Mouse (Mus musculus): ENCODE data around the gene Pxdn.
A peak's percentile ranks its signal among the peaks of the same experiment; 100 is the strongest.

Pxdn gene

DNA sequence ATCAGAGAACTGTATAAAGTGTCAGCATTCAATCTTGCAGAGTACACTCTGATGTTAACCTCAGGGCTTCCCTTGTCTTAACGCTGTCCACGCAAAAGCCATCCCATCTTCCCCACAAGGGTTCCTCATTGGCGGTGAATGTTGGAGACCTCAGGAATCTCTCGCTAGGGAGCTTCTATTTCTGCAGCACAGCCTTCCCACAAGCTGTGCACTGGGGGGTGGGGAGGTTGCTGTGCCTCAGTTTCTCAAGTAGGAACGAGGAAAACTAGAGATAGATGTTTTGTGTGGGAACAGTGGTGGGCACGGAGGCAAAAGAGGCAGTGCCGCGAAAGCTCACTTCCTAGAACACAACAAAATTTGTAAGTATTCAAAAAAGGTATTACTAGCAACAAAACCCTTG lies at the start of gene Pxdn:
Gene Pxdn (plus strand): TSS at position 301 of the 400 bp plus-strand sequence.
- no peak for DNase-seq (ENCODE audit: low spot score in 2 of 2)

DNA sequence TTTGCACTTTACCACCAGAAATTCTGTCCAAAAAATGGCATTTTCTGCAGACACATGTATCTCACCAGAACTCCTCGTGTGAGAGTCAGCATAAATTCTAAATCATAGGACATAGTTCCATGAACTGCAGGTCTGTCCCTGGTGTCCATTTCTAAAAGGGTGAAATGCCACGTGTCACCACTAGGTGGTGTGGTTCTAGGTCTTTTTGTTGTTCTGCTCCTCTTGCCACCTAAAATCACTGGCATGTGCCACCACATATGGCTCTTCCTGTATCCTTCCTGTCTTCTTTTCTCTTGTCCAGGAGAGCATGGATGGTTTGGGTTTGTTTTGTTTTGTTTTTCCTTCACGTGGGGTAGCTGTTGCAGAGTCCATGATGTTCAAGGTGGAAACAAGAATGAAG lies 42.7 kb upstream of the Pxdn start:
- peak in 1 of 2 experiments; percentile 33 for DNase-seq (ENCODE audit: low spot score in 2 of 2)

DNA sequence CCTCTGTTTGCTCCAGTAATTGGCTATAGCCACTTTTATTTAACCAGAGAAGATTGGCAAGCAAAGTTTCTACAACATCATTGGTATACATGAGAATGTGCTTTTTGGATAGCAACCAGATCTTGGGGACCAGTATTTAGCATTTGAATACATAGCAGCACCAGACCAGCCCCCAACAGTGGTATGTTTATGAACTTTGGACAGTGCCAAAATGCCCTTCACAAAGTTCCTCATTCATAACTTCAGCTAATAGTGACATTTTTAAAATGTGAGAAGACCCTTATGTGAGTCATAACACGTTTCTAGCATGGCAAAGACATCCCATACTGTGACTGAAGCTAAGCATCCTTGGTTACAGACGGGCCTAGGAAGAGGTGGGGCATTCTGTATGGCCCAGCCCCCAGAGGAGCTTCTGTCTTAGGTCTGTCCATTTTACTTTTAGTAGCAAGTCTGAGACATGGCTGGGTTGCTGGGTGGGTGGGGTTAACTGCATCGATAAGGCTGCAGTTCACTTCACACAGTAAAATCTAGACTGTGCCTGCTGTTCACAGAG lies 39.8 kb upstream of the Pxdn start:
- no peak for DNase-seq (ENCODE audit: low spot score in 2 of 2)

DNA sequence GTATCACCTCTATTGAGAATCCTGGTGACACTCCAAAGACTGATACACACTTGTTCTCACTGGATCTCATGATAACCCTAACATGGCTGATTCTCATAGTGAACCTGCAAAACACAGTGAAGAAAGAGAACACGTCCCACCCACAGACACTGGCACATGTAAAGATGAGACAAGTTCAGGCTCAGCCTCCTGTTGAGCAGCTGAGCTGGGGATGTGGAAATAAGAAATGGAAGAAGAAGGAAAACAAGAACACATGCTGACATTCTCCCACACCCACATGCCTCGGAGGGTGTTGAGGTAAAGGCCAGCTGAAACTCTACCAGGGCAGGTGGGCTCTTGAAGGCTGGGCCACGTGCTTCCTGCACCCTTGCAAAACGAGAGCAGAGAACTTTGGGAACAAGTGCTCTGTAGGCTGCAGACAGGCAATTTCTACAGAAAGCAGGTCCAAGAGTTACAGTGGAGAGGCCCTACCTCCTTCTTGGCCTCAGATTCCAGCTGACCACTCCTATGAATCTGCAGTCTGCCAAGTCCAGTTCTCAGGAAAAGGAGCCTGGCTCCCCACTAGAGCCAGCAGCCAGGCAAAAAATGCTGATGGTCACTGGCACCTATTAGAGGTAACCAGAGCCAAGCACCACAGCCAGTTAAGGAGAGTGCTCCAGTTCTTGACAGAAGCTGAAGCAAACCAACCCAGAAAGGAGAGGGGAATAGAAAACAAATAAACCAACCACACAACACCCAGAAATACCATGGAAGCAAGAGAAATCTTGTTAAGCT lies 33.1 kb upstream of the Pxdn start:
- no peak for DNase-seq (ENCODE audit: low spot score in 2 of 2)

DNA sequence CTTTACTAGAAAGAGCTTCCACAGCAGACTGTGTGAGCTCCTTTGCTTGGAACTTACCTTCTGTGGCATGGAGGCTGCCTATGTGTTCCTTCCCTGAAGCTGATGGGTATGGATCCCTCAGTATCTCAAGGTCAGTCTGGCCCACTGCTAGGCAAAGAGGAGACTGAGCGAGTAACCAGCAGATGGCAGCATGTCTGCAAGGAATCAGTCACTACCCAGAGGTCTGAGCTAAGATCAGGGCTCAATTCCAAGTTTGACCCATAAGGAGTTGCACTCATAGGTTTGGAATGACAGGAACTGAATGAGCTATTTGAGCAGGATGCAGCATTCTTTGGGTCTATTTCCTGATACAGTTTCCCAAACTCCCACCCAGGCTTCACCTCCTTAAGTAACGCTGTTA lies 30.4 kb upstream of the Pxdn start:
- no peak for DNase-seq (ENCODE audit: low spot score in 2 of 2)

DNA sequence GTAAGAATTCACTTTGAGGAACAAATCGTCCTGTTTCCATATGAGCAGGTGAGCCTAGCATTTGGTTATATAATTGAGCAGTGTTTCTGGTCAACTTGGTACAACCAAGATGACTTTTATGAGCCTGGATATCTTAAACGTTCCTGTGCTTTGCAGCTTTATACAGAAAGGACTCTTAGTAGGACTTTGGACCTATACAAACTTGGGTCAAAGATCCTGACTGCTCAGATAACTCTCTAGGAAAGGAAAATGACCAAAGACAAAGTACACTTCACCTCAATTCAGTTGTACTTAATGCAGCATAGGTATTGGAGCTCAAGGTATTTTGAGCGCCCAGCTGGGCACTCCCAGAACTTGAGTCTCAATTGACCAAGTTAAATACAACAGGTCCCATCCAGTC lies 21.3 kb upstream of the Pxdn start:
- DNase-seq (ENCODE audit: low spot score in 2 of 2): no peak

DNA sequence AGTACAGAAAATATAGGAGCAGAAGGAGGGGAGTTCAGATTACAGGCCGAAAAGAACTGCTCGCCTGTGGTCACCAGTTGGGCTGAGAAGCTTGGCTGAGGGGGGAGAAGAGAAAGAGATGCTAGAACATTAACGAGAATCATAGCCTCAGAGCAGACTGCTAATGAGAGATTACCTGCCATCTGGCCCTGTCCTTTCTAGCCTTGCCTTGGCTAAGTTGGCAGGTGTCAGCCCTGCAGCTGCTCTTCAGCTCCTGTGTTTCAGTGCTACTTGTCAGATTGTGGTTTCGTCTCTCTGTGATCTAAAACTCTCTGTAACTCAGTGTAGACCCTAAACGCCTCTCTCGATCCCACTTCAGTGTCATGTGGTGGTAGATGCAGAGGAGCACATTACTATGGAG lies 20.6 kb upstream of the Pxdn start:
- DNase-seq (ENCODE audit: low spot score in 2 of 2): no peak

DNA sequence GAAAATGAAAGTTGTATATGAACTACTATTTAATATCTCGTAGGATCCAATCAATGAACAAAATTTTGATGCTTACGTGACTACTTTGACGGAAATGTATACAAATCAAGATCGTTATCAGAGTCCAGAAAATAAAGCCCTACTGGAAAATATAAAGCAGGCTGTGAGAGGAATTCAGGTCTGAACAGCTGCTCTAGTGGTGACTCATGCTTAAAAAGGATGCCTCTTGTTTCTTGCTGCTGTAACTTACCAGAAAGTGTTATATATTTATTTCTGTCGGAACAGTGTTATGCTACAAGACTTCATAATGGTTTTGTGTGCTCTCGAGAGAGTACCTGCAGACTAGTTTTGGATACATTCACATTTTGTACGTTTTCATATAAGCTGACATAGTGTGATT lies 17.1 kb upstream of the Pxdn start:
- no peak for DNase-seq (ENCODE audit: low spot score in 2 of 2)

DNA sequence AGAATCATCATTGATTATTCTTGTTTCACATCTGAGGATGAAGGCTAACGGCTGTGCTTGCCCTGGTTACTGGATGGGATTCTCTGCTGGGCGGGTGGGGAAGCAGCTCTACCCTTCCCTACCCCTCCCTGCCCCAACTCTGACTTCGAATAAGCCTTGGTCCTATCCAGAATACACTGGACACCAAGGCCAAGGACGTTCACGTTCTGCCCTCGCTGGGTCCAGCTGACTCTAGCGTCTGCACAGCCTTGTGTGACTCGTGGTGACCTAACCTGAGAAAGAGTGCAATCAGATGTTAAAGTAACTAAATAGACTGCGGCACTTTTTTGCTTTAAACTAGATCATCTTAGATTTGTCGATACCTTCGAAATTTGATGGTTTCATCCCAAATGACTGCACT lies 15.9 kb upstream of the Pxdn start:
- DNase-seq (ENCODE audit: low spot score in 2 of 2): no peak

DNA sequence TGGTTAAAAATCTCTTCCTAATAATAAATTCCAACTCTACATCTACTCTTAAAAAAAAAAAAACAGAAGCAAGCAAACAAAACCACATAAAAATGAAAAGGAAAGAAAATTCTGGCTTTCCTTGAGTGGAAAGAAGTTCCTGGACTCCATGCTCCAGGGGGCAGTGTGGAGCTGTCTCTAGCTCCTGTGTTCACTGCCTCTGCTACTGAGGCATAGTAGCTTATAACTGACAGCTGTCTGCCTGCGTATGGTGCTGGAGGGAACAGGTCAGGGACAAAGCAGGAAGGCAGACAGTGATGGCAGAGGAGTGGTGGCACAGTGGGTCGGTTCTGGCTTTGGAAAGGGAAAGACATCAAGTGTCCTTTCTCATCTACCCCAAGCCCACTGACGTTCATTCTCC lies 10.5 kb upstream of the Pxdn start:
- DNase-seq (ENCODE audit: low spot score in 2 of 2): peak in 1 of 2 experiments; percentile 51

DNA sequence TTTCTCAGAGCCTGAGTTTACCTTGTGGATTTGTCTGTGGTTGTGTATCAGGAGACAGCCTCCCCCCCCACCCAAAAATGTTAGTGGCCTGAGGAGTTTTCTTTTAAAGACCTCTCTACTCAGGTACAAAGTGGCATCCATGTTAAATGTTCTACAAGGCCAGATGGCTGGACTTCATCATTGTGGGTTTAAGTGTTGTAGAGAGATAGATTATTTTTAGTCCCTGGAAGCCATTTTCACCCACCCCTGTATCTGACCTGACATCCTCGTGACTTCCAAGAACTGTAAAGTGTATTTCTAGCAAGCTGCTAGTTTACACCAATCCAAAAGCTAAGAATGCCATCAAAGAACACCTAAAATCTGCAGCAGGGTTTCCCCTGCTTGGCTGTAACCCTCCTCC lies 6.8 kb upstream of the Pxdn start:
- DNase-seq (ENCODE audit: low spot score in 2 of 2): no peak

DNA sequence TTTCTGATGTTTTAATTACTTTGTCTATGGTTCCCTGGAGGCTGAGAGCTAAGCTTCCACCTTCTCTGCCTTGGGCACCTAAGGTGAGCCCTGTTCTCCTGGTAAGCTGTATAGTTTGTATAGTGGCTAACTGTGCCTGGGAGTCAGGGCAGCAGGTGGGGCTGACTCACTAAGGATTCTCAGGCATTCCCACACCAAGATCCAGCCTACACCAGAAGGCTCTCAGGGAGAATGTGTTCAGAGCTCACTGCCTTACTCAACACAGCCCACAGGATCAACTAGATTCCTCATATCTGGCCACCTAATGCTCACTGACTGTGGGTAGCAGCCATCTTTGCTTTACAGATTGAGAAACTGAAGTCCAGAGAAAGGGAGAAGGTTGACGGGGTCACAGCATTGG lies 4.5 kb upstream of the Pxdn start:
- DNase-seq (ENCODE audit: low spot score in 2 of 2): no peak

DNA sequence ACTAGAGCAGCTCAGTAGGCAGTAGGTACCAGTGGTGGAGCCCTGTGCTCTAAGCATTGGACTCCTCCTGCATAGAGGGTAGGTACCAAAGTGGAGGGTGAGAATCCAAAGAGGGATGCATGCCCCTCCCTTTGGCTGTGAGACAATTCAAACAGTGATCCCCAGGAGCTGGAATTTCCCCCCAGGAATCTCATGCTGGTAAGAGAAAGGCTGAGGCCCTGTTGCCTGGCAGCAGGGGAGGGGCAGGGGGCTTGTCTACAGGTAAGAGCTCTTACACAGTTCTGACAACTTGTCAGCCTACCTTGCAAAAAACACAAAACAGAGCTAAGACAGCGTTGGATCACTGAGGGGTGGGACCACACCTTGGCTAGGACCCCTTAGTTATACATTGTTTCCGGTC lies 3.9 kb upstream of the Pxdn start:
- DNase-seq (ENCODE audit: low spot score in 2 of 2): no peak

DNA sequence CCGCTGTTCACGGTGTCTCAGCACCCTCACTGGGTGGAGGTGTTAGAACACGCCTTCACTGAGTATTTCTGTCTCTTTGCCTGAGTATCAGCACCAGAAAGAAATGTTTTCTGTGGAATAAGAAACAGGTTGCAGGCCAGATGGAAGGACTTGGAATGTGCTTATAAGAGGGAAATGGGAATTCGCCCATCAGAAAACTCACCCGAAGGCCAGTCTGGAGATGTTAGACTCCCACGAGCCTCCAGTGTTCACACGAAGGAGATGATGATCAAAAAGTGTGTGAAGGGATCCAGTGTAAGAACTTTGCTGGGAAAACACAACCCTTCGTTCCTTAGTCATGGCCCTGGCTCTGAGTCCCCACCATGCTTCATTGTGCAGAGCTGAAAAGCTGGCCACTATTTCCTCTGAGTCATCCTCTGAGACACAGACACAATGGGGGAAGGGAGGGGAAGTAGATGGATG lies 3.3 kb upstream of the Pxdn start:
- peak in 1 of 2 experiments; percentile 40 for DNase-seq (ENCODE audit: low spot score in 2 of 2)

DNA sequence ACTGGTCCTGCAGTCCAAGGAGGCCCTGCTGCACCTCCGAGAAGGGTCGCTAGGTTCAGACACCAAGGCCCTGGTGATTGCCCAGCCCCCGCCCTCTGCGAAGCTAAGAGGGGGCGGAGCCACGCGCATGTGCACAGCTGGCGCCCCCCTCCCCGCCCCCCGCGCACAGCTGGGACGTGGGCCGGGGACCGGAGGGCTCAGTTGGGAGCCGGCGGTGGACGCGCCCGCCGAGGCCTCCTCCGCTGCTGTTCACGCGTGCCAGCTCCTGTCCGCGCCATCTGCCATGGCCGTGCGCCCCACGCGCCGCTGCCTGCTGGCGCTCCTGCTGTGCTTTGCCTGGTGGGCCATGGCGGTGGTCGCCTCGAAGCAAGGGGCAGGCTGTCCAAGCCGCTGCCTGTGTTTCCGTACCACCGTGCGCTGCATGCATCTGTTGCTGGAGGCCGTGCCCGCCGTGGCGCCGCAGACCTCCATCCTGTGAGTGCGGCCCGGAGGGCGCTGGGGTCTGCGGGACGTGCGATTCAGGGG lies 505 bp downstream of the Pxdn start:
- peak in 1 of 2 experiments; percentile 51 for DNase-seq (ENCODE audit: low spot score in 2 of 2)

DNA sequence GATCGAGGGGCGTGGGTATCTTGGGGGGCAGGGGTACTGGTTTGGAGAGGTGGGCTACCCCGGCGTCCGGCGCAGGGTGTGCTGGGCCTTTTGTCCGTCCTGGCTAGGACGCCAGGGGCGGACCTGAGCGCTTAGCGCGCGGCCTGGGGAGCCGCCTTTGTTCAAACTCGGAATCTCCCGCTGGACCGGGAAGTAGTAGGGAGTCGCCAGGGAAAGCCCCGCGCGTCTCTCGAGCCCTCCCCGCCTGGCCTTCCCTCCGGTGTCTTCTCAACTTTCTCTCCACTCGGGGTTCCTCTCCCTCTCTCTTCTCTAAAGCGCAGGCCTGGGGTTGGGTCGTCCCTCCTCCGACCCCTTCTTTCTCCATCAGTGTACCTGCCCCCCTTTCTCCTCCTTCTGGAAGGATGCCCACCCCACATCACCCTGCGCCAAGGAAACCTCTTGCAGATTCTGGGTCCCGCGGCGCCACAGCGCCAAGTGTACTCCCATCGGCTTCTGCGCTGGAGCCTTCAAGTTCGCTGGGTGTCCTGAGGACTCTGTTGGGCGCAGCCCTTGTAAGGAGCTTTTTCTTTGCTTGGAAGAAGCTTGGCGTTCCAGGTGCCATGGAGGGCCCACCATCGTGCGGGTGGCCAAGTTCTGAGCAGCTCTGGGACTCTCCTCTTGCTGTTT lies 1.1 kb downstream of the Pxdn start:
- DNase-seq (ENCODE audit: low spot score in 2 of 2): peak; percentile 35 to 37

DNA sequence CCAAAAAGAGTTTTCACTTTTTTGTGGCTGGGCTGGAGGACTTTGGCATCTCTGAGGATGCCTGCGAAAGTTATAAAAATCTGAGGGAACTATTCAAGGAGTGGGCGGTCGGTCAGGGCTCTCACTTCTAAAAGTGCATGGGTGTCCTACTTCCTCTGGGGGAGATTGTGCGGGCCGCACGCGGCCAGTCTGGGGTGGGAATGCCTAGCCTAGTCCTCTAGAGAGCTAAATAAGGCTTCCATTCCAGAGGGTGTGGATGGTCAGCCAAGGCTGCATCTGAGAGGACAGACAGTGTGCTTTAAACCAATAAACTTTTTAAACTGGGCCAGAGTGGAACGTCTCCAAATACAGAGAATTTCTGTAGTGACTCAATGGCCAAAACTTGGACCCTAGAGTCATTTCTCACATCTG lies 1.9 kb downstream of the Pxdn start:
- DNase-seq (ENCODE audit: low spot score in 2 of 2): no peak

DNA sequence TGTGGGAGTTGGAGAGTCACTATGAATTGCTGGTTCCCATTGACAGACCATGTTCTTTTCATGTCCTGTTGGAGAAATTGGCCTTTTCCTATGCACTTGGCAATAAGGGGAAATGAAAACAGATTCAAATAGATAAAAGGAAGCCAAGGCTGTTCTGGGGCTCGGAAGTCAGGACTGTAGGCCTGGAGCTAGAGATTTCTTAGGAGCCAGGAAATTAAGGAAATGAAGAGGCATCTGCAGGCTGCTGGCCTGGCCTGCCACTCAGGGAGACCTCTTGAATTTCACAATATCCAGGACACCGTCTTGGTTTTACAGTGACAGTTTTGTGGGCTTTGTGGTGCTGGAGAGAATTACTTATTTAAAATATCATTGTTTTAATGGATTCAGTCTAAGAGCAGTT lies 5.0 kb downstream of the Pxdn start:
- DNase-seq (ENCODE audit: low spot score in 2 of 2): no peak

DNA sequence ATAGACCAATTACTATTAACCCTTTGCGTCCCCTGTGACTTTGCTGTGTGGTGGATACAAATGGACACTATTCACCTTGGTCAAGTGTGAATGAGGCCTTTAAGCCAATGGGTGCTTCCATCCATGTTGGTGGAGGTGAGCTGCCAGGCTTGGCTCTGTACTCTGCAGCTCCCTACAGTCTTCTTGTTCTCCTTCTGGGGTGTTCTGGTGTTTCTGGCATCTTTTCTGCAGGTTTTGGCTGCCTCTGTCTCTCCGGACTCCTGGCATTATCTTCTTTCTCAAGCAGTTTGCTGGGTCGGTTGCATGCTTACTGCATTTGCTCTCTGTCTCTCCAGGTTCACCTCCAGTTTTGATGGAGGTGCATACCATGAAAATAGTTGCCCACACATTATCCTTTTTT lies 7.2 kb downstream of the Pxdn start:
- DNase-seq (ENCODE audit: low spot score in 2 of 2): no peak

DNA sequence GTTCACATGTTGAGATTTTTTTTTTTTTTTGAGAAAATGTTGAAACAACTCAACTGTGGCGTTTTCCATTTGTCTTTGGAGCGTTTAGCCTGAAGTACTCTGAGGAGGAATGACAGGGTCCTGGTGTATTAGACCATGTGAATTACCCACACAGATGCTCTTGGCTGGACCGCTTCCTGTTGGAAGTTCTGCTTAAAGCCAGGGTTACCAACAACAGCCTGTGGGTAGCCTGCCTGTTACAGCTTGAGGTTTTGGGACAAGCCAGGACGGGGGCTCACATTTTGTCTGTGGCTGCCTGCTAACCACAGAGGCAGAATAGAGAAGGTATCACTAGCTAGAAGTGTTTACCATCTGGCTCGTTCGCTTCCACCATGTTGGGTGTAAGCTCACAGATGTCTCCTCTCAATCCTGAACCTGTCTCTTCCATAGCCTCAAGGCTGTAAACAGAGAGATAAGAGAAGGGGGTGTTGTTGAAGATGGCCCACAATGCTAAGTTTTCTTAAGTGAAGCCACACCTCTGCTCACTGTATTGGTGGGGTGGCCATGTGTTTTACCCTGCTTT lies 7.9 kb downstream of the Pxdn start:
- DNase-seq (ENCODE audit: low spot score in 2 of 2): no peak

DNA sequence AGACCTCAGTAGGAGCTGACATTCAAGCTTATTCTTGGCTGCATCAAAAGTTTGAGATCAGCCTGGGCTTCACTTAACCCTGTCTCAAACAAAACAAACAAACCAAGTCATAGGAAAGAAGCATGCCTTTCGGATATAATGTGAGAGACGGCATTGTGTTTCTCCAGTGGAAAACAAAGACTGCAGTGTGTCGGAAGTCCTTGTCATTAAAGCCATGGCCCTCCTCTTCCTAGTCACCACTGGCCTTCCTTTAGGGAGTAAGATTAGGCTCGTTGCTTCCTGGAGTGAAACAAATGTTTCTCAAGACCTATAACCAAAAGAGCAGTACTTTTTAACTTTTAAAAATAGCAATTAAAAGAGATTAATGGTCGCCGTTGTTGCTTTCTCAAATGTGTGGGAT lies 13.6 kb downstream of the Pxdn start:
- no peak for DNase-seq (ENCODE audit: low spot score in 2 of 2)

DNA sequence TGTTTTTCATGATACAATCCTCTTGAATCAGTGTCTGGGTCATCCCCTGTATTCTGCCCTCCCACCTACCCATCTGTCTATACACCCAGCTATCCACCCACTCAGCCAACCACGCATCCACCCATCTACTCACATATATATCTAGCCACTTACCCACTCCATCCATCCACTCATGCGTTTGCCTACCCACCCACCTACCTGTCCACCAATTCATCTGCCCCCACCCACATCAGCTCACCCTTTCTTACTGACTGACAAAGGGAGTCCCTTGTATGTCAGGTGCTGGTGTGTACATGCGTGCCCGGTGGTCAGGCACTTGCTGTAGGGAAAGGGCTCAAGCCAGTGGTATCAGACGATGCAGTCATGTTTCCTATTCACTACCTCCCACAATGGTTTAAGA lies 14.1 kb downstream of the Pxdn start:
- no peak for DNase-seq (ENCODE audit: low spot score in 2 of 2)

DNA sequence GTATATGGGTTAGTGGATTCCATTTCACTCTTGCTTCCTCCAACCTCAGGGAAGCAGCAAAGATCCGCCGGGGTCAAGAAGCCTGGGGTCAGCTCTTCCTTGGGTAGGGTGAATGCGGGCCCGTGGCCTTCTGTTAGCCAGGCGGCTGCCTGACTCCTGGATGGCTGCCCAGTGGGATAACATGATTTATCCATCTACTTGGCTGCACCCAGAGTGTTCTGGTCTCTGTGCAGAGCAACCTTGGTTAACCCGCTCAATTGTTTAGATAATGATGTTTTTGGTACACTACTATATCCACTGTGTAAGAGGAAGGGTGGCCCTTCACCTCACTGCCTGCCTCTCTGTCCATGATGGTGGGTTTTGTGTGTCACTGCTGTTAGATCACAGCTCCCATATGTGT lies 14.7 kb downstream of the Pxdn start:
- DNase-seq (ENCODE audit: low spot score in 2 of 2): no peak

All from frontal cortex, postnatal 25 days (tissue).